Mouse (Mus musculus) hindbrain, embryonic 11.5 days (tissue): ENCODE measurements around the gene Mtg2. TPM values are rescaled to one million over a fixed set of nuclear protein-coding genes. Genes with fewer than 3 reads are reported as not detected.

Source experiments
- ATAC-seq: fragments of 200-750 bp; cut with Nextera tagmentation; 2 replicates; pipeline ENCODE4 v1.8.0; 2017; ENCODE audit warnings: mild to moderate bottlenecking, moderate TSS enrichment, moderate library complexity; ENCODE audit not compliant: low FRiP score
- DNase-seq: peaks from one replicate; pipeline ENCODE4 v3.0.0-alpha.2; 2015; ENCODE audit warnings: low spot score
- H3K27ac ChIP-seq: fragments of 300-500 bp; sonication (generic); 2 replicates; pipeline ENCODE4 v1.5.1; 2014; ENCODE audit warnings: mild to moderate bottlenecking, low read depth, low read length
- H3K27me3 ChIP-seq: fragments of 300-500 bp; sonication (generic); 2 replicates; pipeline ENCODE4 v1.6.1; 2014; ENCODE audit warnings: mild to moderate bottlenecking, low read length, moderate library complexity, mixed read lengths; ENCODE audit not compliant: control insufficient read depth, insufficient read depth
- H3K36me3 ChIP-seq: fragments of 300-500 bp; sonication (generic); 2 replicates; pipeline ENCODE4 v1.6.1; 2014; ENCODE audit warnings: mild to moderate bottlenecking, low read length, moderate library complexity, mixed read lengths; ENCODE audit not compliant: control insufficient read depth, insufficient read depth
- H3K4me1 ChIP-seq: fragments of 300-500 bp; sonication (generic); replicated peaks from 2 replicates; pipeline ENCODE4 v1.6.1; 2014; ENCODE audit warnings: low read length, mixed read lengths; ENCODE audit not compliant: control insufficient read depth, insufficient read depth
- H3K4me2 ChIP-seq: fragments of 300-500 bp; sonication (generic); replicated peaks from 2 replicates; pipeline ENCODE4 v1.6.1; 2014; ENCODE audit warnings: mild to moderate bottlenecking, low read depth, low read length
- H3K4me3 ChIP-seq: fragments of 300-500 bp; sonication (generic); 2 replicates; pipeline ENCODE4 v1.5.1; 2014; ENCODE audit warnings: low read depth, low read length
- H3K9ac ChIP-seq: fragments of 300-500 bp; sonication (generic); 2 replicates; pipeline ENCODE4 v1.6.1; 2014; ENCODE audit warnings: low read depth, low read length
- H3K9me3 ChIP-seq: fragments of 300-500 bp; sonication (generic); 2 replicates; pipeline ENCODE4 v1.6.1; 2016; ENCODE audit warnings: low read length; ENCODE audit not compliant: control insufficient read depth
- WGBS: fragments of 180-500 bp; shearing (Covaris S2); extraction: QIAGEN DNeasy Blood & Tissue Kit; methylation state at CpG from one replicate; pipeline ENCODE4 v1.1.7; 2014; 5-methylcytosine and 5-hydroxymethylcytosine counted together
- polyA plus RNA-seq: library from polyadenylated mRNA; unstranded; fragments of >200 nt; fragmentation: Nextera tagmentation; extraction: Ambion mirVana; gene quantifications from 2 replicates; pipeline ENCODE4 v1.2.1, GENCODE M21; 2014

Gene Mtg2
- polyA plus RNA-seq, 1 experiment from 2014 or later, result 31.5 TPM

- Histone ChIP-seq H3K9ac (no peak overlapping the region), H3K27ac (no peak overlapping the region), H3K27me3 (peaks cover 33% of the 10 kb centered on the region), H3K4me1 (peaks cover 14% of the 10 kb centered on the region), H3K9me3 (no peaks in the 10 kb centered on the region), H3K4me2 (no peak overlapping the region), H3K4me3 (no peak overlapping the region), H3K36me3 (no peaks in the 10 kb centered on the region)
- WGBS, result 60% methylated on average over 4 of the region's 4 CpGs
- DNase-seq (no peak), ATAC-seq (no peak)
Observed at GRCm38 (mm10) chr2:180107081-180107480, 36.7 kb downstream of the Mtg2 start.

GRCm38 (mm10) chr2:180108285-180108684 is 37.9 kb downstream of the Mtg2 start:
- no peak for ATAC-seq
- Histone ChIP-seq H3K4me1 (peaks cover 10% of the 10 kb centered on the region), H3K27me3 (peaks cover 22% of the 10 kb centered on the region), H3K27ac (no peak overlapping the region), H3K36me3 (no peaks in the 10 kb centered on the region), H3K4me3 (no peak overlapping the region), H3K4me2 (no peak overlapping the region), H3K9ac (no peak overlapping the region), H3K9me3 (no peaks in the 10 kb centered on the region)
- DNase-seq, result no peak
- WGBS, result 75% methylated on average over 6 of the region's 6 CpGs

GRCm38 (mm10) chr2:180113909-180114890 is 43.8 kb downstream of the Mtg2 start:
- ATAC-seq (no peak), DNase-seq (peak; percentile 15)
- Histone ChIP-seq H3K4me2 (no peak overlapping the region), H3K4me3 (no peak overlapping the region), H3K27ac (no peak overlapping the region), H3K9me3 (no peaks in the 10 kb centered on the region), H3K4me1 (peaks cover 17% of the 10 kb centered on the region), H3K27me3 (no peaks in the 10 kb centered on the region), H3K9ac (no peak overlapping the region), H3K36me3 (no peaks in the 10 kb centered on the region)
- 66% methylated on average over 17 of the region's 17 CpGs for WGBS

GRCm38 (mm10) chr2:180115279-180115678 is 44.9 kb downstream of the Mtg2 start:
- no peak for DNase-seq
- Histone ChIP-seq H3K9ac (no peak overlapping the region), H3K27ac (no peak overlapping the region)

GRCm38 (mm10) chr2:180116081-180116493 is 45.7 kb downstream of the Mtg2 start:
- no peak overlapping the region for H3K9ac ChIP-seq
- H3K4me2 ChIP-seq, result no peak overlapping the region
- no peaks in the 10 kb centered on the region for H3K9me3 ChIP-seq
- peaks cover 21% of the 10 kb centered on the region for H3K4me1 ChIP-seq
- H3K36me3 ChIP-seq, result no peaks in the 10 kb centered on the region
- H3K27me3 ChIP-seq, result no peaks in the 10 kb centered on the region
- no peak for DNase-seq
- no peak overlapping the region for H3K4me3 ChIP-seq
- no peak for ATAC-seq
- H3K27ac ChIP-seq, result no peak overlapping the region
- WGBS, result 78% methylated on average over 10 of the region's 10 CpGs

More at GRCm38 (mm10) chr2:180115279-180115678, 44.9 kb downstream of the Mtg2 start:
- no peaks in the 10 kb centered on the region for H3K36me3 ChIP-seq
- 61% methylated on average over 6 of the region's 6 CpGs for WGBS
- peaks cover 21% of the 10 kb centered on the region for H3K4me1 ChIP-seq
- no peak overlapping the region for H3K4me3 ChIP-seq
- no peaks in the 10 kb centered on the region for H3K9me3 ChIP-seq
- H3K4me2 ChIP-seq, result no peak overlapping the region
- H3K27me3 ChIP-seq, result no peaks in the 10 kb centered on the region
- no peak for ATAC-seq

- Histone ChIP-seq H3K36me3 (no peaks in the 10 kb centered on the region), H3K4me3 (no peak overlapping the region; the same call in 1 of the 2 replicates), H3K4me1 (peaks cover 21% of the 10 kb centered on the region), H3K27ac (peak overlapping the region; percentile 95), H3K27me3 (no peaks in the 10 kb centered on the region), H3K9me3 (no peaks in the 10 kb centered on the region), H3K9ac (peak overlapping the region; percentile 15; the same call in 1 of the 2 replicates), H3K4me2 (peak overlapping the region; percentile 50; the same call in 1 of the 2 replicates)
- 71% methylated on average over 8 of the region's 8 CpGs for whole genome bisulfite sequencing
- ATAC-seq (no peak), DNase-seq (peak; percentile 16)
Observed at GRCm38 (mm10) chr2:180116741-180117484, 46.5 kb downstream of the Mtg2 start.

- ATAC-seq (peak; percentile 66), DNase-seq (peak; percentile 87)
- Histone ChIP-seq H3K4me2 (peak overlapping the region; percentile 50), H3K9ac (peak overlapping the region; percentile 16), H3K9me3 (no peaks in the 10 kb centered on the region), H3K4me3 (peak overlapping the region; percentile 10), H3K27ac (peak overlapping the region; percentile 95), H3K4me1 (peaks cover 21% of the 10 kb centered on the region), H3K36me3 (no peaks in the 10 kb centered on the region), H3K27me3 (no peaks in the 10 kb centered on the region)
- 6% methylated on average over 13 of the region's 13 CpGs for WGBS
Observed at GRCm38 (mm10) chr2:180117485-180118194, 47.3 kb downstream of the Mtg2 start.
